Mouse (Mus musculus) heart, embryonic 11.5 days (tissue): ENCODE results near the gene Sema4b. TPM values are rescaled to one million over a fixed set of nuclear protein-coding genes. Genes with fewer than 3 reads are reported as not detected.
A peak's percentile ranks its signal among the peaks of the same experiment; 100 is the strongest.

Source experiments
- ATAC-seq: fragments of 200-750 bp; cut with Nextera tagmentation; replicated peaks from 2 replicates; pipeline ENCODE4 v1.8.0; 2017; ENCODE audit warnings: moderate library complexity; ENCODE audit not compliant: insufficient number of reproducible peaks, low FRiP score, low TSS enrichment
- H3K27ac ChIP-seq: fragments of 300-500 bp; sonication (generic); 2 replicates; pipeline ENCODE4 v1.5.1; 2014; ENCODE audit warnings: mild to moderate bottlenecking, low read depth, low read length
- H3K27me3 ChIP-seq: fragments of 300-500 bp; sonication (generic); 2 replicates; pipeline ENCODE4 v1.6.1; 2014; ENCODE audit warnings: mild to moderate bottlenecking, low read length, mixed read lengths; ENCODE audit not compliant: control insufficient read depth, insufficient read depth
- H3K36me3 ChIP-seq: fragments of 300-500 bp; sonication (generic); 2 replicates; pipeline ENCODE4 v1.6.1; 2014; ENCODE audit warnings: mild to moderate bottlenecking, low read length, moderate library complexity, mixed read lengths; ENCODE audit not compliant: control insufficient read depth, insufficient read depth
- H3K4me1 ChIP-seq: fragments of 300-500 bp; sonication (generic); 2 replicates; pipeline ENCODE4 v1.6.1; 2014; ENCODE audit warnings: low read length; ENCODE audit not compliant: control insufficient read depth, insufficient read depth
- H3K4me2 ChIP-seq: fragments of 300-500 bp; sonication (generic); 2 replicates; pipeline ENCODE4 v1.6.1; 2014; ENCODE audit warnings: mild to moderate bottlenecking, moderate library complexity
- H3K4me3 ChIP-seq: fragments of 300-500 bp; sonication (generic); 2 replicates; pipeline ENCODE4 v1.5.1; 2014; ENCODE audit warnings: low read depth, low read length
- H3K9ac ChIP-seq: fragments of 300-500 bp; sonication (generic); 2 replicates; pipeline ENCODE4 v1.6.1; 2014; ENCODE audit warnings: mild to moderate bottlenecking, low read depth, low read length, moderate library complexity
- H3K9me3 ChIP-seq: fragments of 300-500 bp; sonication (generic); replicated peaks from 2 replicates; pipeline ENCODE4 v1.6.1; 2016; ENCODE audit warnings: low read length; ENCODE audit not compliant: control insufficient read depth
- WGBS: fragments of 180-500 bp; shearing (Covaris S2); extraction: QIAGEN DNeasy Blood & Tissue Kit; methylation state at CpG from one replicate; pipeline ENCODE4 v1.1.7; 2014; ENCODE audit not compliant: insufficient replicate concordance; 5-methylcytosine and 5-hydroxymethylcytosine counted together
- polyA plus RNA-seq: library from polyadenylated mRNA; unstranded; fragments of >200 nt; fragmentation: Nextera tagmentation; extraction: Ambion mirVana; gene quantifications from 2 replicates; pipeline ENCODE4 v1.2.1, GENCODE M21; 2014

Gene Sema4b
- polyA plus RNA-seq, 1 experiment from 2014 or later: 8.5 TPM

DNA sequence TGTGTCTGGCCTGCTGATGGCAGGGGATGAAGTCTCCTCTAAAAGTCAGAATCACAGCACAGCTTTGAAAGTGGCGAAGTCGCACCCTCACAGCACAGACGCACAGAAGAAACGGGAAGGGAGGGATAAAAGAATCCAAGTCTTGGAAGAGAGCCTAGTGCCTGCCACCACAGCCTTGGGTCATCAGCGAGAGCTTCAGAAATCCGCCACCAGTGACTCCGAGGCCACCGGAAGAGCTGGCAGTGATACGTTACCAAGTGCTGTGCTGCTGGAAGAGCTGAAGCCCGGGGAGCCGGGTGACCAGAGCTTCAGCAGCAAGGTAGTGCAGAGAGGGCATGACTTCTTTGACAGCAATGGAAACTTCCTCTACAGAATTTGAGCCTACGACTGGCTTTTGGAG, 78.0 kb downstream of the Sema4b start:
- Histone ChIP-seq H3K9ac (no peak overlapping the region), H3K27ac (no peak overlapping the region), H3K4me1 (peaks cover 13% of the 10 kb centered on the region; the same call in 1 of the 2 replicates), H3K4me3 (no peak overlapping the region), H3K27me3 (no peaks in the 10 kb centered on the region), H3K36me3 (peaks cover 10% of the 10 kb centered on the region), H3K9me3 (no peaks in the 10 kb centered on the region), H3K4me2 (no peak overlapping the region)
- WGBS: 91% methylated on average over 12 of the region's 12 CpGs
- no peak for ATAC-seq

DNA sequence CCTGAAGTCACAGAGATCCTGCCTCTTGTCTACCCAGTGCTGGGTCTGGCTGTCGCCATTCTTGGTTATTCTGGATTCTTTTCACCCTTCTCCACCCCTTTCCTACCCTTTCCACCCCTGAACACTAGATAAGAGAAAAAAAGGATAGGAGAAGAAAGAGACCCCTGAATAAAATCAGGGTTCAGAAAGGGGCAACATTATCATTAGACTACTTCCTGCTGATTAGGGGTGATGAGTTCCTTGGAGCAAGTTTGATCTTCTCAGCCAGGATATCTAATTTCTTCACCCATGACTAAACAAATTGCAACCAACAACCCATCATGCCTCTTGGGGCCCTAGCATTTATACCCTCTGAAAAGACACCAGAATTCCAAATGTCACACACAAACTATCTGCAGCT, 81.1 kb downstream of the Sema4b start:
- Histone ChIP-seq H3K9ac (no peak overlapping the region), H3K27ac (no peak overlapping the region), H3K4me2 (no peak overlapping the region), H3K9me3 (no peaks in the 10 kb centered on the region), H3K4me1 (peaks cover 11% of the 10 kb centered on the region), H3K4me3 (no peak overlapping the region), H3K36me3 (peaks cover 10% of the 10 kb centered on the region), H3K27me3 (no peaks in the 10 kb centered on the region)
- no peak for ATAC-seq
- WGBS: 68% methylated on average over 1 of the region's 1 CpGs

DNA sequence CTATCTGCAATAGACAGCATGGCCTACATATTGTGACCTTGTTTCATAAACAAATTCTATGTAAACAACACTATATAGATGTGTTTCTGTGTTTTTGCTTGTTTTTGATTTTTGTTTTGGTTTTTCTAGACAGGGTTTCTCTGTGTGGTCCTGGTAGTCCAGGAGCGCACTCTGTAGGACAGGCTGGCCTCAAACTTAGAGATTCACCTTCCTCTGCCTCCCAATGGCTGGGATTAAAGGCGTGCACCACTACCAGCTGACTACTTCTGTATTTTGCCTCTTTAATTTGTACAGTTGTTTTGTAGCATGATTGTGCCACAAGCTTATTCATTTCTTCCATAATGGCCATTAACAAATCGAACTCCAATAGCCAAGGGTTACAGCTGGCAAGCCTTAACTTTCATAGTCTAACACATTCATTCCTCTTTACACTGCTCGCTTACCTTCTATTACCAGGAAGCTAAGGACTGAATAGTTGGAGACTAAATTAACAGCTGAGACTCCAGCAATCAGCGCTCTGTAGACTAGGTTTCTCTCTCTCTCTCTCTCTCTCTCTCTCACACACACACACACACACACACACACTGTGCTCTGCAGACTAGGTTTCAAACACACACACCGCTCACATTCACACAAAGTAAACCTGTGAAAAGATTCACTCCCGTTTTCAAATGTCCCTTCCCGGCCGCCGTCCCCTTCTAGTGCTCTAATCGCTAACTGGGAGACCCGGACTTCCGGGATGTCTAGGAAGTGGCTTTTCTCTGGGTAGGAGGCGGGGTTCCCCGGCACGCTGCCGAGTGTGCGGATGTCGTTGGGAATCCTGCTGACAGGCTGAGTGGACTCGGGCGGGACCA, 82.5 kb downstream of the Sema4b start, which contains the start of gene Vps33b:
Vps33b (plus strand) TSS at position 753 of the 854 bp plus-strand sequence.
- Histone ChIP-seq H3K27ac (peak within 1 kb of the TSS; percentile 78), H3K36me3 (peaks cover 15% of the 10 kb centered on the region), H3K4me2 (peak within 1 kb of the TSS; percentile 95), H3K4me3 (peak within 1 kb of the TSS; percentile 87), H3K27me3 (no peaks in the 10 kb centered on the region), H3K9ac (peak within 1 kb of the TSS; percentile 85), H3K4me1 (peaks cover 11% of the 10 kb centered on the region), H3K9me3 (0 out of 2 replicates have a peak, but pooled peaks cover under 1% of the 10 kb centered on the region)
- peak; percentile 86 for ATAC-seq
- whole genome bisulfite sequencing: 3% methylated on average over 21 of the region's 21 CpGs

DNA sequence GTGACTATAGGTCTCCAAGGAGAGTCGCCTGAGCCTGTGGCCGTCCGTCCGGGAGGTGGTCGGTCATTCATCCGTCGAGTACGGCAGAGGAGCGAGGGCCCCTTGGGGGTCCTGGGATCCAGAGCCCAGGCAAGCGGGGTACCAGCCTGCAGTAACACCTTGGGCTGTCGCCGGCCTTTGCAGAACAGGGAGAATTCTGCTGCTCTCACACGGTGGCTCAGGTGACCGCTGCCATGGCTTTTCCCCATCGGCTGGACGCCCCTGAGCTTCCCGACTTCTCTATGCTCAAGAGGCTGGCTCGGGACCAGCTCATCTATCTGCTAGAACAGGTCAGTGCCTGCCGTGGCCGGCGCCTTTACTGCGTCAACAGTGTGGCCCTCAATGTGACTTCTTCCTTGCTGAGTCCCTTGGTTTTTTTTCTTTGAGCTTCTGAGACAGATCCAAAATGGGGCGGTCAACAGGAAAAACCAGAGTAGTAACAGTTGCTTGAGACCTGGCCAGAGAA, 83.2 kb downstream of the Sema4b start:
- under 1% methylated on average over 23 of the region's 23 CpGs for WGBS
- no peaks in the 10 kb centered on the region for H3K27me3 ChIP-seq
- peaks cover 6% of the 10 kb centered on the region for H3K9me3 ChIP-seq
- H3K4me2 ChIP-seq: peak overlapping the region; percentile 95
- peaks cover 17% of the 10 kb centered on the region for H3K36me3 ChIP-seq
- H3K4me1 ChIP-seq: peaks cover 11% of the 10 kb centered on the region
- H3K27ac ChIP-seq: peak overlapping the region; percentile 78
- peak overlapping the region; percentile 85 for H3K9ac ChIP-seq
- peak; percentile 60 for ATAC-seq
- H3K4me3 ChIP-seq: peak overlapping the region; percentile 87

DNA sequence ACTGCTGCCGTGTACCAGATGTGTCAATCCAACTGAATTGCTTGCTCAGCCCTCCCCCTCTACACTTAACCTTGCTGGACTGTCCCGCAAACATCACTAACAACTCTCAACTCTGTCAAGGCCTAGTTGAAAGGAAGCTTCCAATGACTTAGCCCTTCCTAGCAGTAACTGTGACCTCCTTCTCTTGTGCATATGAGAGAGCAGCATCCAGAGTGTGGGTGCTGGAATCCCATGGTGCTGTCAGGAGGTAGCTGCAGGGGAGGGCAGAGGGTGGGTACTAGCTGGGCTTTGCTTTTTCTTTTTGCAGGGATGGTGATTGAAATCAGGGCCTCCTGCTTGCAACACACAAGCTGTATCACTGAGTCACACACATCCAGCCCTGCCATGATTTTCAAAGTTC, 86.8 kb downstream of the Sema4b start:
- Histone ChIP-seq H3K27ac (no peak overlapping the region), H3K27me3 (no peaks in the 10 kb centered on the region), H3K4me2 (no peak overlapping the region), H3K4me3 (no peak overlapping the region), H3K36me3 (peaks cover 33% of the 10 kb centered on the region), H3K9me3 (peaks cover 12% of the 10 kb centered on the region), H3K4me1 (peaks cover 11% of the 10 kb centered on the region), H3K9ac (no peak overlapping the region)
- ATAC-seq: no peak
- 91% methylated on average over 2 of the region's 2 CpGs for WGBS

Other genes starting within 250 kb of the Sema4b start
- 11.2 and 11.8 TPM in 2 replicates for gene Zfp710, start 162.0 kb upstream of the Sema4b start, polyA plus RNA-seq
- gene Idh2, start 71.4 kb upstream of the Sema4b start, polyA plus RNA-seq: 1,200 and 1,395 TPM in 2 replicates
- gene Cib1, start 46.0 kb downstream of the Sema4b start, polyA plus RNA-seq: 53.8 and 57.4 TPM in 2 replicates
- gene Gdpgp1, start 46.0 kb downstream of the Sema4b start, polyA plus RNA-seq: 4.6 and 5.5 TPM in 2 replicates
- 0.31 and 0.51 TPM in 2 replicates for gene Ttll13, start 59.5 kb downstream of the Sema4b start, polyA plus RNA-seq
- gene Ngrn, start 74.4 kb downstream of the Sema4b start, polyA plus RNA-seq: 41.4 and 41.8 TPM in 2 replicates
- 12.3 and 13.4 TPM in 2 replicates for gene Vps33b, start 82.8 kb downstream of the Sema4b start, polyA plus RNA-seq
- gene Prc1, start 107.6 kb downstream of the Sema4b start, polyA plus RNA-seq: 148 and 156 TPM in 2 replicates
- 8.9 and 9.0 TPM in 2 replicates for gene Rccd1, start 137.6 kb downstream of the Sema4b start, polyA plus RNA-seq
- gene Unc45a, start 154.2 kb downstream of the Sema4b start, polyA plus RNA-seq: 11.3 and 15.6 TPM in 2 replicates
- gene Hddc3, start 156.3 kb downstream of the Sema4b start, polyA plus RNA-seq: 13.3 and 15.7 TPM in 2 replicates
- 12.3 and 12.7 TPM in 2 replicates for gene Man2a2, start 184.5 kb downstream of the Sema4b start, polyA plus RNA-seq
- 4.7 and 7.1 TPM in 2 replicates for gene Fes, start 201.1 kb downstream of the Sema4b start, polyA plus RNA-seq
- 16.0 and 23.5 TPM in 2 replicates for gene Furin, start 218.6 kb downstream of the Sema4b start, polyA plus RNA-seq